Mouse (Mus musculus) heart, embryonic 16.5 days (tissue): ENCODE data around the gene Phb2. TPM values are rescaled to one million over a fixed set of nuclear protein-coding genes. Genes with fewer than 3 reads are reported as not detected.
A peak's percentile ranks its signal among the peaks of the same experiment; 100 is the strongest.

Experiments used
- ATAC-seq: fragments of 200-750 bp; cut with Nextera tagmentation; replicated peaks from 2 replicates; pipeline ENCODE4 v1.8.0; 2017; ENCODE audit warnings: moderate number of reproducible peaks; ENCODE audit not compliant: insufficient read depth, low FRiP score; ENCODE audit errors: extremely low read depth
- H3K27ac ChIP-seq: fragments of 300-500 bp; sonication (generic); 2 replicates; pipeline ENCODE4 v1.5.1; 2014; ENCODE audit warnings: mild to moderate bottlenecking, low read length, control low read depth, moderate library complexity
- H3K27me3 ChIP-seq: fragments of 300-500 bp; sonication (generic); 2 replicates; pipeline ENCODE4 v1.6.1; 2014; ENCODE audit warnings: low read length, mixed read lengths; ENCODE audit not compliant: control insufficient read depth, insufficient read depth
- H3K36me3 ChIP-seq: fragments of 300-500 bp; sonication (generic); 2 replicates; pipeline ENCODE4 v1.6.1; 2014; ENCODE audit not compliant: control insufficient read depth, insufficient read depth
- H3K4me1 ChIP-seq: fragments of 300-500 bp; sonication (generic); 2 replicates; pipeline ENCODE4 v1.6.1; 2014; ENCODE audit warnings: low read length, mixed read lengths; ENCODE audit not compliant: control insufficient read depth, insufficient read depth
- H3K4me2 ChIP-seq: fragments of 300-500 bp; sonication (generic); 2 replicates; pipeline ENCODE4 v1.6.1; 2014; ENCODE audit warnings: low read depth, mild to moderate bottlenecking, control low read depth, low read length
- H3K4me3 ChIP-seq: fragments of 300-500 bp; sonication (generic); 2 replicates; pipeline ENCODE4 v1.5.1; 2014; ENCODE audit warnings: mild to moderate bottlenecking, control low read depth, low read length
- H3K9ac ChIP-seq: fragments of 300-500 bp; sonication (generic); 2 replicates; pipeline ENCODE4 v1.6.1; 2014; ENCODE audit warnings: low read length, control low read depth
- H3K9me3 ChIP-seq: fragments of 300-500 bp; sonication (generic); replicated peaks from 2 replicates; pipeline ENCODE4 v1.6.1; 2016; ENCODE audit warnings: low read length; ENCODE audit not compliant: control insufficient read depth
- WGBS: fragments of 180-500 bp; shearing (Covaris S2); extraction: QIAGEN DNeasy Blood & Tissue Kit; methylation state at CpG from one replicate; pipeline ENCODE4 v1.1.7; 2014; 5-methylcytosine and 5-hydroxymethylcytosine counted together
- polyA plus RNA-seq: library from polyadenylated mRNA; unstranded; fragments of >200 nt; fragmentation: Nextera tagmentation; extraction: Ambion mirVana; gene quantifications from 2 replicates; pipeline ENCODE4 v1.2.1, GENCODE M21; 2015

The Phb2 gene
- polyA plus RNA-seq, 1 experiment from 2014 or later = 355 TPM

DNA sequence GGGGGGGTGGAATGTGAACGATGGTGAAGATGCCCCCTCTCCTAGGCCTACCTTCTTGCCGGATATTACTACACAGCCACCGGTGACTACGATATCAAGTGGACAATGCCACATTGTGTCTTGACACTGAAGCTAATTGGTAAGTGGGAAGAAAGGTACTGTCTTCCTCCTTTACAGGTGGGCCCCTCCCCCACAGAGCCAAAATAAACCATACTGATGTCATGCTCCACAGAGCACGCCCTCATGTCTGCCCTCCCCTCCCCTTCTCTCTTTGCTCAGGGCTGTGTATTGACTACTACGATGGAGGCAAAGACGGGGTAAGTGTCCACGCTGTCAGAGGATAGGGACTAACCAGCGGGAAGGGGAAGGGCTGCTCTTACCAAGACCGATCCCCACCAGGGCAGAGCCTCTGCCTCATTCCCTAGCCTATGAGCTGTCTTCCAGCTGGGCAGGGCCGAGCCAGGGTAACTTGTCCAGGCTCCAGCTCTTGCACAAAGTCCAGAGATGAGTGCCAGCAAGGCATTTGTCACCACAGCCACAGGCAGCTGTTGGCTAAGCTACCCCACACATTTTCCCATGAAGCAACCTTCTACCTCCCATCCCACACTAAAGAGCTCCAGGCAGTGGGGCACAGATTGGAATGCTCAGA lies 12.1 kb upstream of the Phb2 start:
- H3K27ac ChIP-seq = peak overlapping the region; percentile 55
- peak; percentile 23; the same call in 1 of the 2 replicates for ATAC-seq
- H3K4me2 ChIP-seq = no peak overlapping the region
- H3K9me3 ChIP-seq = no peaks in the 10 kb centered on the region
- H3K4me1 ChIP-seq = peaks cover 9% of the 10 kb centered on the region
- H3K36me3 ChIP-seq = peaks cover 26% of the 10 kb centered on the region
- H3K4me3 ChIP-seq = no peak overlapping the region
- H3K9ac ChIP-seq = no peak overlapping the region; the same call in 1 of the 2 replicates
- WGBS = 76% methylated on average over 11 of the region's 11 CpGs
- no peaks in the 10 kb centered on the region for H3K27me3 ChIP-seq

DNA sequence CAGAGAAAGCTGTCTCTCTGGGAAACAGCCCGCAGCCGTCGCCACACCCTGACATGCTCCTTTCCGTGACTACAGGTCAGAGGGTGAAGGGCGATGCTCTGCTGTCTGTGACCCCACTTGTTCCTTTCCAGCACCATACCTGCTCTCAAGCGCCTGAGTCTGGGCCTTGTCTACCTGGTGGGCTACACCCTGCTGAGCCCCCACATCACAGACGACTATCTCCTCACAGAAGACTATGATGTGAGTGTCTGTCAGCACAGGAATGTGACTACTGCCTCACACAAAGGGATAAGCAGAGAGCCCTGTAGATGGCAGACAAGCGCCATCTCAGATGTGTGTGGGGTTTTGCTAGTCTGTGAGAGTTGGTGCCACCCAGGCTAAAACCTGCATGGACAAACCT lies 10.8 kb upstream of the Phb2 start:
- ATAC-seq = no peak
- H3K36me3 ChIP-seq = peaks cover 31% of the 10 kb centered on the region

DNA sequence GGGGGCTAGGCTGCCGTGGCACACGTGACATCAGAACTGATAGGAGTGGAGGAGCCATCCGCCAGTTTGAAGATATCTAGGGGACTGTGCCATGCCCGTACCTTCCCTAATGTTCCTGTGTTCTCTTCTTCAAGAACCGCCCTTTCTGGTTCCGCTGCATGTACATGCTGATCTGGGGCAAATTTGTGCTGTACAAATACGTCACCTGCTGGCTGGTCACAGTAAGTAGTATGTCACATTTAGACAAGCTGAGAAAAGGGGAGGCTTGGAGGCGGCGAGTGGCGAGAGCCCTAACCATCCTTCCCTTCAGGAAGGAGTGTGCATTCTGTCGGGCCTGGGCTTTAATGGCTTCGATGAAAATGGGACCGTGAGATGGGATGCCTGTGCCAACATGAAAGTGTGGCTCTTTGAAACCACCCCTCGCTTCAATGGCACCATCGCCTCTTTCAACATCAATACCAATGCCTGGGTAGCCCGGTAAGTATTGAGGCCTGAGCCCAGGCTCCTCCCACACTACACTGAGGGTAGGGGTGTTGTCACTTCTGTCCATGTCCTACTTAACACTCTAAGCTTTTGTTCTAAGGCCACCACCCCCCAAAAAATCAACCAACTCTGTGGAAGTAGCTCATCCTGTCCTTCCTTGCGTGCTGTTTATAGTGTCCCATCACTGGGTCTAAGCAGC lies 9.9 kb upstream of the Phb2 start:
- WGBS = 90% methylated on average over 17 of the region's 17 CpGs
- Histone ChIP-seq H3K36me3 (peaks cover 31% of the 10 kb centered on the region), H3K4me2 (no peak overlapping the region), H3K4me3 (no peak overlapping the region), H3K4me1 (peaks cover 9% of the 10 kb centered on the region), H3K9ac (no peak overlapping the region), H3K27me3 (no peaks in the 10 kb centered on the region), H3K27ac (no peak overlapping the region), H3K9me3 (no peaks in the 10 kb centered on the region)
- no peak for ATAC-seq

More for the DNA sequence above, 10.8 kb upstream of the Phb2 start:
- H3K27me3 ChIP-seq = no peaks in the 10 kb centered on the region
- no peak overlapping the region for H3K27ac ChIP-seq
- peaks cover 9% of the 10 kb centered on the region for H3K4me1 ChIP-seq
- H3K4me3 ChIP-seq = no peak overlapping the region
- no peaks in the 10 kb centered on the region for H3K9me3 ChIP-seq
- 73% methylated on average over 8 of the region's 8 CpGs for WGBS
- H3K4me2 ChIP-seq = no peak overlapping the region
- no peak overlapping the region for H3K9ac ChIP-seq

DNA sequence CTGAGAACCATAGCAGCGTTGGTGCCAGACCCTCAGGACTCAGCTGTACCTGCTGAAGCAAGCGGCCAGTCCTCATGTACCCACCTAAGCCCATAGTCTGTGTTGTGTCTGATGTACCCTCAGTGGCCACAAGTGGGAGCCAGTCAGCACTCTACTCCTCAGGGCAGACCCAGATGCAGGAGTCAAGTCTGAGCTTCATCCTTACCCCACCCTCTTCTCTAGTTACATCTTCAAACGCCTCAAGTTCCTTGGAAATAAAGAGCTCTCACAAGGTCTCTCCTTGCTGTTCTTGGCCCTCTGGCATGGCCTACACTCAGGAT lies 9.4 kb upstream of the Phb2 start:
- Histone ChIP-seq H3K4me2 (no peak overlapping the region), H3K4me3 (no peak overlapping the region), H3K9ac (no peak overlapping the region), H3K27ac (no peak overlapping the region), H3K27me3 (no peaks in the 10 kb centered on the region), H3K9me3 (no peaks in the 10 kb centered on the region), H3K36me3 (peaks cover 31% of the 10 kb centered on the region), H3K4me1 (peaks cover 9% of the 10 kb centered on the region)
- 50% methylated on average over 3 of the region's 3 CpGs for WGBS
- peak; percentile 68 for ATAC-seq

DNA sequence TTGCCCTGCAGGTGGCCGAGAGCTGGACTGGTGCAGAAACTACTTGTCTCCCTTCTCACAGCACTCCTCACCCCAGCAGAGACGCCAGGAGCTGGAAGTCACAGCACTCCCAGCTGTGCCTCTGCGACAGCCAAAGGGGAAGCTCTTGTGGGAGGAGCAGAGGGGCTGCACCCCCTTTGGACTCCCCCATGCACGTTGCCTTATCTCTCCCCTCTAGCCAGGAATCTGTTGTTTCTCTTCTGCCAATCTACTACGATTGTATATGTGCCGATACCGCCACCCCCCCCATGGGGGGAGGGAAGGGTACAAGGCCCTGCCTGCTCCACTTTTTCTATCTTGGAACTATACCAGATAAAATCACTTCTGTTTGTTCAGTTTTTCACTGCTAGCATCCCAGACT lies 8.3 kb upstream of the Phb2 start:
- 62% methylated on average over 7 of the region's 7 CpGs for WGBS

DNA sequence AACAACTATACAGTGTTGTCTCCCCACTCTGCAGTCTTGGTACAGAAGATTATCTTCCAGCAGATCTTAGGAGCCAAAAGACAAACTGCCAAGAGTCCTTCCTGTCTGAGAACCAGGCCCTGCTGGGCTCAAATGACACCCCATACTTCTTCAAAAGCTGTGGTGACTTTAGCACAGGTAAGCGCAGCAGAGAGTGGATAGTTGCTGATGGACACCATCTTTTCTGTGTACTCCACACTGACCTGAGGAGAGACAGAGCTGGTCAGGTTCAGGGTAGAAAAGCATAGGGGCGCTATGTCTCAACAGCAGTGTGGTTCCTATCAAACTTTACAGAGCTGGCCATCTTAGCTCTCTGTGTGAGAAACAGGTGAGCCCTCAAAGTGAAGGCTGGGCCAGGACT lies 7.7 kb upstream of the Phb2 start:
- Histone ChIP-seq H3K36me3 (peaks cover 35% of the 10 kb centered on the region), H3K4me1 (peaks cover 9% of the 10 kb centered on the region), H3K9ac (no peak overlapping the region), H3K27ac (no peak overlapping the region), H3K4me3 (no peak overlapping the region), H3K9me3 (no peaks in the 10 kb centered on the region), H3K4me2 (no peak overlapping the region), H3K27me3 (no peaks in the 10 kb centered on the region)
- WGBS = 91% methylated on average over 2 of the region's 2 CpGs
- ATAC-seq = no peak

More for the DNA sequence above, 8.3 kb upstream of the Phb2 start:
- no peak for ATAC-seq
- Histone ChIP-seq H3K27me3 (no peaks in the 10 kb centered on the region), H3K27ac (no peak overlapping the region), H3K4me3 (no peak overlapping the region), H3K9me3 (no peaks in the 10 kb centered on the region), H3K4me1 (peaks cover 9% of the 10 kb centered on the region), H3K9ac (no peak overlapping the region), H3K36me3 (peaks cover 35% of the 10 kb centered on the region), H3K4me2 (no peak overlapping the region)

DNA sequence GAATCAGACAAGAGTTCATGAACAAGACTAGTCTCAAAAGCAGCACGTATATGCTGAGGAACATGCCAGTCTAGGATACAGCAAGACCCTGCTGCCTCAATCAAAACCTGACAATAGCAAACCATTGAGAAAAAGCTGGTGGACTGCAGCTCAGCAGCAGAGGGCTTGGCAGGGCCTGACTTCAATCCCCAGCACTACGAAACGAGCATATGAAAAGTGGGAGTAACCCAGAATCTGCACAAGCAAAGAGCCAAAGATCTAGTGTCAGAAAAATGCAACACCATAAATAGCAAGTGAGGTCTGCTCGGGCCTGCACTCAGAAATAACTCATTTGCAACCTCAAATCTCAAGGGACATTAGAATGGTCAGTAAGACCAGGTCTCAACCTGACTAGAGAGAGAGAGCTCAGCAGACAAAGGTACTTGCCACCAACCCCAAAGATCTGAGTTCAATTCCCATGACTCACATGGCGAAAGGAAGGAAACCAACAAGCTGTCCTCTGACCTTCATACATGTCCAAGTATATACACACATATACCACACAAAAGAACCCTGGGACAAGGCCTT lies 6.0 kb upstream of the Phb2 start:
- WGBS = 68% methylated on average over 5 of the region's 5 CpGs

DNA sequence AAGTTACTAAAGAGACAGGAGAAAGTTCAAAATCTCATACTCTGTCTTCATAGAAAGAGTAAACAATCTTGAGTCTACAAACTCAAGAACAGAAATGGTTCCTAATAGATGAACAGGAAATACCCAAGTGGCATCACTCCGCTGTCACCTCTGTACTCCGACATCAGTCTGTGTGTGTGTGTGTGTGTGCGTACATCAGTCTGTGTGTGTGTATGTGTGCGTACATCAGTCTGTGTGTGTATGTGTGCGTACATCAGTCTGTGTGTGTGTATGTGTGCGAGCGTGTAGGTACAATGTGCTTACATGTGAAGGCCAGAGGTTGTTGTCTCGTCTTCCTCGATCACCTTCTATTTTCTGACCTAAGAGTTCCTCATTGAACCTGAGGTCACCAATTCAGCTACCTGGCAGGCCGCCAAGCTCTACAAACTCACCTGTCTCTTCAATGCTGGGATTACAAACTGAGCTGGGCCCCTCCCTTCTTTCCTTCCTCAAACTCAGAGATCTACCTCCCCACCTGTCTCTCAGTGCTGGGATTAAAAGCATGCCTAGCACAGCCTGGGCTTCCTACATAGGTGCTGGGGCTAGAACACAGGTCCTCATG lies 3.7 kb upstream of the Phb2 start:
- Histone ChIP-seq H3K36me3 (peaks cover 25% of the 10 kb centered on the region), H3K9ac (no peak overlapping the region), H3K27ac (no peak overlapping the region), H3K27me3 (no peaks in the 10 kb centered on the region), H3K4me2 (no peak overlapping the region), H3K9me3 (no peaks in the 10 kb centered on the region), H3K4me1 (peaks cover 20% of the 10 kb centered on the region), H3K4me3 (no peak overlapping the region)
- no peak for ATAC-seq
- 91% methylated on average over 10 of the region's 10 CpGs for WGBS

More for the DNA sequence above, 6.0 kb upstream of the Phb2 start:
- ATAC-seq = no peak
- H3K27ac ChIP-seq = no peak overlapping the region
- no peaks in the 10 kb centered on the region for H3K9me3 ChIP-seq
- H3K9ac ChIP-seq = no peak overlapping the region
- H3K36me3 ChIP-seq = peaks cover 35% of the 10 kb centered on the region
- no peak overlapping the region for H3K4me3 ChIP-seq
- H3K27me3 ChIP-seq = no peaks in the 10 kb centered on the region
- peaks cover 14% of the 10 kb centered on the region for H3K4me1 ChIP-seq
- H3K4me2 ChIP-seq = no peak overlapping the region

DNA sequence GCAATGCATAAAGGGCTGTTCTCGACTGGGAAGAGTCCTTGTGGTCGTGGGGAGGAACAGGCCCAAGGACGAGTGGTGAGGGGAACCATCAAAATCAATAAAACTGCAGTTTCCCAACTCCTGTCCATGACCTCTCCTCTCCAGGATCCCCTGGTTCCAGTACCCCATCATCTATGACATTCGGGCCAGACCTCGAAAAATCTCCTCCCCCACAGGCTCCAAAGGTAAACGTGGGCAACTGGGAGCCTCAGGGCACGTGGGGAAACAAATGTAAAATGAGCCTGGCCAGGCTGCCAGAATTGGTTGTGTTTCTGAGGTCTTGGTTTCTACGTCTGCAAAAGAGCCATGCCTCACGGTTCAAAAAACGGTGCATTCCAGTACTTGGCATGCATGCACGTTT lies 782 bp downstream of the Phb2 start:
- Histone ChIP-seq H3K36me3 (peaks cover 34% of the 10 kb centered on the region), H3K4me2 (peak overlapping the region; percentile 92), H3K9ac (peak overlapping the region; percentile 93), H3K4me3 (peak overlapping the region; percentile 95), H3K4me1 (peaks cover 27% of the 10 kb centered on the region), H3K9me3 (no peaks in the 10 kb centered on the region), H3K27me3 (no peaks in the 10 kb centered on the region), H3K27ac (peak overlapping the region; percentile 90)
- WGBS = 8% methylated on average over 11 of the region's 11 CpGs
- no peak for ATAC-seq
